Comparison of ENCODE assay signal across 16 mouse cellular contexts in the genomic region with DNA sequence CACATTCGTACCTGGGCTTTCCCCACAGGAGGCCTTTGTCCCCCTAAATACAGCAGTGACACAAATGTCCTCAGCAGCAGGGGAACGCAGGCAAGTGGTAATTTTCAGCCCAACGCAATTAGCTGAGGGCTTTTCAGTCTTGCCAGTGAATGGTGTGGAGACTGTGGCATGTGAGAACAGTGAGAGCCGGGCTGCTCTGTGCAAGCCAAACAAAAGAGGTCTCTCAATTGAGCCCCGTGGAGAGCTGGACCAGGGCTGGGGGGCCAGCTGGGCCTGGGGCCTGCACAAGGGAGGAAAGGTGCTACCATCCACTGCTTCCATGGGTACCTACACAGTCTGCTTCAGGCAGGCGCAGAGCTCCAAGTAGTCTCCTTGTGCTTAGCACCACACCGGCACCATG. TPM values are rescaled to one million over a fixed set of nuclear protein-coding genes. Genes with fewer than 3 reads are reported as not detected.
DNase-seq lines count a peak whose midpoint lies in the region; ATAC-seq lines count a peak whose summit lies in the region.
"Had no signal": no experiment of that assay in that cellular context is flagged by ENCODE, and none has a peak within 500 bp of the region (broad histone marks: within the 10 kb centered on the region; RNA-seq: fewer than 3 reads in every experiment).

No protein-coding gene starts in this region.

- H3K9me3 ChIP-seq in forebrain, embryonic 14.5 days (replicated peaks; ENCODE audit: control insufficient read depth, low read length) = no peaks in the 10 kb centered on the region
- H3K9me3 ChIP-seq in limb, embryonic 13.5 days = no peaks in the 10 kb centered on the region
- H3K9me3 ChIP-seq: liver, embryonic 13.5 days; neural tube, embryonic 15.5 days had no signal

- peaks cover 37% of the 10 kb centered on the region for H3K27me3 ChIP-seq in forebrain, embryonic 14.5 days (replicated peaks; ENCODE audit: control insufficient read depth, insufficient read depth, low read length)
- H3K27me3 ChIP-seq in limb, embryonic 13.5 days = no peaks in the 10 kb centered on the region
- H3K27me3 ChIP-seq: liver, embryonic 13.5 days; neural tube, embryonic 15.5 days had no signal

- H3K9ac ChIP-seq in forebrain, embryonic 14.5 days (ENCODE audit: low read length) = peak overlapping the region; percentile 35; the same call in 1 of the 2 replicates
- no peak overlapping the region for H3K9ac ChIP-seq in limb, embryonic 13.5 days
- H3K9ac ChIP-seq: liver, embryonic 13.5 days; neural tube, embryonic 15.5 days had no signal

- peak; percentile 81 for ATAC-seq in forebrain, embryonic 14.5 days
- no peak; the same call in 1 of the 2 replicates for ATAC-seq in limb, embryonic 13.5 days (ENCODE audit: low FRiP score, low read depth)

- no peak overlapping the region for H3K4me2 ChIP-seq in forebrain, embryonic 14.5 days (ENCODE audit: low read length)
- H3K4me2 ChIP-seq in limb, embryonic 13.5 days (replicated peaks) = no peak overlapping the region
- H3K4me2 ChIP-seq: heart, embryonic 11.5 days; liver, embryonic 13.5 days; neural tube, embryonic 15.5 days had no signal

- peak; percentile 52 for DNase-seq in embryo, embryonic 10 days (ENCODE audit: low spot score)
- peak; percentile 33 for DNase-seq in embryo, embryonic 11 days
- peak; percentile 78 for DNase-seq in forebrain, embryonic 14.5 days (ENCODE audit: low spot score)
- DNase-seq in thymus, postnatal 14 days = no peak
- DNase-seq in urinary bladder, postnatal 36 days (ENCODE audit: low spot score in 2 of 2) = no peak
- no peak for DNase-seq in yolk sac, embryonic 10.5 days (ENCODE audit: low spot score)
- DNase-seq: cerebellum, adult 11 months; gastrocnemius, postnatal 10 days; heart, postnatal 4 days; kidney, adult 18-20 months; liver, embryonic 13.5 days; lung, postnatal 14 days had no signal

- peaks cover 13% of the 10 kb centered on the region for H3K4me1 ChIP-seq in forebrain, embryonic 14.5 days (ENCODE audit: control insufficient read depth, insufficient read depth, low read length)
- peaks cover 13% of the 10 kb centered on the region for H3K4me1 ChIP-seq in limb, embryonic 13.5 days

- H3K27ac ChIP-seq in forebrain, embryonic 14.5 days (ENCODE audit: low read depth, low read length) = peak overlapping the region; percentile 66; the same call in 1 of the 2 replicates
- peak overlapping the region; percentile 11; the same call in 1 of the 2 replicates for H3K27ac ChIP-seq in limb, embryonic 13.5 days
- H3K27ac ChIP-seq: left cerebral cortex, adult 2 months; liver, embryonic 13.5 days; neural tube, embryonic 15.5 days had no signal

- H3K4me3 ChIP-seq in forebrain, embryonic 14.5 days (ENCODE audit: low read depth, low read length) = no peak overlapping the region
- H3K4me3 ChIP-seq in limb, embryonic 13.5 days = no peak overlapping the region
- H3K4me3 ChIP-seq: left cerebral cortex, adult 2 months; liver, embryonic 13.5 days; neural tube, embryonic 15.5 days had no signal

- no peaks in the 10 kb centered on the region for H3K36me3 ChIP-seq in forebrain, embryonic 14.5 days (ENCODE audit: control insufficient read depth, insufficient read depth, low read length)
- peaks cover 11% of the 10 kb centered on the region for H3K36me3 ChIP-seq in limb, embryonic 13.5 days
- H3K36me3 ChIP-seq: liver, embryonic 13.5 days had no signal

- WGBS in forebrain, embryonic 14.5 days = 5% methylated on average over 7 of the region's 7 CpGs
- 31% methylated on average over 7 of the region's 7 CpGs for WGBS in limb, embryonic 13.5 days

RNA-seq across cellular contexts. Expression of a gene that starts 47.1 kb away (rescaled TPM):
- 49.0 and 50.1 TPM in 2 replicates for polyA plus RNA-seq in forebrain, embryonic 14.5 days (2014; fragmentation: Nextera tagmentation; extraction: Ambion mirVana)
- 45.0 and 47.7 TPM in 2 replicates for polyA plus RNA-seq in limb, embryonic 13.5 days (2015; fragmentation: Nextera tagmentation; extraction: Ambion mirVana)

RNA-seq across cellular contexts. Expression of a gene that starts 47.1 kb away (rescaled TPM):
- polyA plus RNA-seq in forebrain, embryonic 14.5 days (2014; fragmentation: Nextera tagmentation; extraction: Ambion mirVana) = 11.5 and 13.0 TPM in 2 replicates
- 14.5 and 16.1 TPM in 2 replicates for polyA plus RNA-seq in limb, embryonic 13.5 days (2015; fragmentation: Nextera tagmentation; extraction: Ambion mirVana)

RNA-seq across cellular contexts. Expression of a gene that starts 52.6 kb away (rescaled TPM):
- polyA plus RNA-seq in forebrain, embryonic 14.5 days (2014; fragmentation: Nextera tagmentation; extraction: Ambion mirVana) = 4.0 and 4.7 TPM in 2 replicates
- 4.5 and 5.6 TPM in 2 replicates for polyA plus RNA-seq in limb, embryonic 13.5 days (2015; fragmentation: Nextera tagmentation; extraction: Ambion mirVana)

Comparison
In these comparisons a context has a peak if more than half of its experiments do, and no peak if none do; other contexts are left out.
1. DNase-seq: peak in embryo, embryonic 10 days (single experiment), embryo, embryonic 11 days (single experiment) and forebrain, embryonic 14.5 days (single experiment); none in thymus, postnatal 14 days (single experiment), urinary bladder, postnatal 36 days (0 of 2) and yolk sac, embryonic 10.5 days (single experiment).